Mouse (Mus musculus) small intestine, adult 2 months (tissue): ENCODE data around the gene Slc24a3.

Experiments
- CTCF ChIP-seq: fragments of 200-500 bp; IDR thresholded peaks from 2 replicates; pipeline ENCODE4 v1.5.1; 2012; ENCODE audit warnings: low read depth, mild to moderate bottlenecking, control low read depth, inconsistent platforms, low read length, moderate library complexity, mixed read lengths; ENCODE audit not compliant: insufficient replicate concordance, insufficient read length; ENCODE audit errors: extremely low read depth
- POLR2A ChIP-seq: fragments of 200-500 bp; IDR thresholded peaks from 2 replicates; pipeline ENCODE4 v1.6.1; 2012; ENCODE audit warnings: low read depth, mild to moderate bottlenecking, control low read depth, inconsistent platforms, low read length, moderate library complexity

DNA sequence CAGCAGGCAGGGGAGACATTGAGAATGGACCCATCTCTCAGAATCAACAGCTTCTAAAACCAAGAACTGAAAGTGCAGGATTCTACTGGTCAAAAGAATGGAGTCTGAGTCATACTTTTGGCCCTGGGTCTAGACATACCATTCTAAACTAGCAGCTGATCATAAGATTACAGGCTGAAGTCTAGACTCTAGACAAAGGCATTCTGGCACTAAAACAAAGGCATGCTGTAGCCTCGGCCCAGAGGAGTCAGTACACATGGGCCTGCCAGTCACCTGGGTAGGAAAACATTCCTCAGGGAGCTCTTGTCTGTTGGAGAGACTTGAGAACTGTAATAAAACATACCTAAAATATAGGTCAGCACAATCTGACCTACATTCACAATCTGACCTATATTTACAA lies 489.2 kb downstream of the Slc24a3 start:
- no peak for TF ChIP-seq CTCF
- no peak for TF ChIP-seq POLR2A
